Mouse (Mus musculus) cerebellum, postnatal 36 days (tissue): ENCODE measurements around the gene Cir1.

Source experiments
- DNase-seq, 2 experiments: peaks; one replicate each; pipeline ENCODE4 v3.0.0; 2021 to 2022; ENCODE audit warnings: mixed read lengths in 2 of 2

Cir1 gene

DNA sequence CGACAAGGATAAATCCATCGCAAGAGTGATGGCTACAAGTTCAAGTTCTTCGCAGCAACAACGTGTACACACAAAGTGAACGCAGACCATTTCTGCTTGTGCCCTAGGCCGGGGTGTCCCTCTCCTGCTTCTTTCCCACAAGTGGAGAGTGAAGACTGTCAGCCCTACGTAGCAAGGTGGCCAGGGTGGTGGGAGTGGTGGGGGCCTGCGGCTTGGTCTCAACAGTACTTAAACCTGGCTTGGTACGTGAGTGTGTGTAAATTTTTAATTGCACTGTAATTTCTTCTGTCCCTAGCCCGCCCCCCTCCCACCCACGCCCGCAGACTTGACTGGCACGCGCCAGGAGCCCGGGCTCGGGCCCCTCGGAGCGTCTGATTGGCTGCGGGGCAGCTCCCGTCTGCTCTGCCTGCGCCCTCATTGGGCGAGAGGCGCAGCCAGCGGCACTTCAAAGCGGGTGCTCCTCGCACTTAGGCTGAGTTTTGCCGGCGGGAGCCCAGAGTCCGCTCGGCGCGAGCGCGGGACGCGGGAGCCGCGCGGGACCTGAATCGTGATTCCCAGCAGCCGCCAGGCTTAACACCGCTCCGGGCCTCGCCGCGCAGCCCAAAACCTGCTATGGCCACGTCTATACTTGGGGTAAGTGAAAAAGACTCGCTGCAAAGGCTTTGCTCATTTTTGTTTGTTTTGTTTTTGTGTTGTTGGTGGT, 40.9 kb downstream of the Cir1 start, which contains the start of gene Sp9:
TSS of gene Sp9 (plus strand) at position 467 of the 703 bp plus-strand sequence.
- peak; percentile 16 to 23 for DNase-seq

DNA sequence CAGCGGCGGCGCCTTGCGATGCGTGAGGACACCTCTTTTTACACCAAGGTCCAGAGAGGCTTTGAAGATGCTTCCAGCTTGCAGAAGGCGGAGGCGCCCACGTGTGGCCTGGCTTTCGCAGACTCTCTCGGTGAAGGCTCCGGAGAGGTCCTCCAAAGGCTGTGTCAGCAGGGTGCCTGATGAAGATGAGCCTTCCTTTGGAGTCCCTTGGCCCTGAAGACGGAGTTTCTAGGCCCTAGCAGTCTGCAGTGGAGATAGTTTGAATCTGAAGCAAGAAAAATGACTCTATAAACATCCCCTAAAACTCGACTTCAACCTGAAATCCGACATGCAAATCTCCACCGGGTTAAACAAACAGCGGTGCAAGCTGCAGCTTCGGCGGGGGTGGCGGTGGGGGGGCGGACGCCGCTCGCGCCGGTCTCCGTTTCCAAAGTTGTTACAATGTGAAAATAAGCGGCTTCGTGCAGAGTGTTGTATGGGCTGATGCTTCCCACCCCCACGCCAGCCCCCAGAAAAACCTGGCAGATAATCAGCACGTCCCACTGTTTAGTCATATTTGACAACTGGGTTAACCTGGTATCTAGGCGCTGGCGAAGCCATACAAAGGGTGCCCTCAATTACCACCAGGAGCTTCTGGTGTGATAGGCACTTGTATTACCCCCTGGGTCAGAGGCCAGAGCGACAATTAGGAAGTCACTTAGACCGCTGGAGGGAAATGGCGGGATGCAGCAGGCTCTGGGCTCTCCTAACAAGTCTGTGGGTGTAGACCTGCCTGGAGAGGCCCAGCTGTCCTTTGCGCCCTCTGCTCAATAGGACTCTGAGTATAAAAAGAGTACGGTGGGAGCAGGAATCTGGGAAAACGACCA, 41.7 kb downstream of the Cir1 start:
- DNase-seq, result peak in 1 of 2 experiments; percentile 16

DNA sequence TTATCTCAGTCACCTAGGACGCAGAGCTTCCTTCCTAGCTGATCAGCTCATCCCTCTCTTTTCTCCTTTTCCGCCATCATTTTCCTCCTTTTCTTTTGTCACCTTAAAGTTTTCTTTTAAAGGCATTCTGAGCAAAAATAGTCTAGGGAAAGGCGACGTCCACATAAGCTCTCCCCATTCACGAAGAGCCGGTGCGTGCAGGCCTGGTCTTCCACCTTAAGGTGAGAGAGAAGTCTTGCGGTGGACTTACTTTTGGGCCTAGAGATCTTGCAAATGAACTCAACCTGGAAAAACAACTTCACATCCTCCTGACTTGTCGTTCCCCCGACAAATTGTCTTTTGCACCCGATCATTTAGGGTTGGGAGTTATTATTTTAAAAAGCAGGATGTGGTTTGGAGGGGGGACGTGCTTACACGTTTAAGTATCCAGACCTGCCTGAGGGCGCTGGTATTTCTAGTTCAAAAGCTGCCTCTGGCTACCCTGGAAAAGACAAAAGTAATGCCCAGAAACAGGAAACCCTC, 42.4 kb downstream of the Cir1 start:
- DNase-seq, result no peak

DNA sequence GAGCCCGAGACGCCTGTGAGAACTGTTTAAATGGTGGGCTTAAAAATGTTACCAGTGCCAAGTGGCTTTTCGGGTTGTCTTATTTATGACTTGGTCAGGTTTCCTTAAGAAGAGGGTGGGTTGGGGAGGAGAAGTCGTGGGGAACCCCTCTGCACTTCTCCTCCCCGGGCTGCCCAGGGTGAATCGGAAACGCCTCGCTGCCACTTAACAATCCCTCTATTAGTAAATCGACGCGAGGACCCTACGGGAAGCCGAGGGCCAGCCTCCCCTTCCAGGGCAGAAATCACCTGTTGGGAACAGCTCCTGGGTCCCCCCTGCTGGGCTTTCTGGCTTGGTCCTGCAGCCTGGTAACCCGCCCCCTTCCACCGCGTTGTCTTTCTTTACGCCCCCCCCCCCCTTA, 42.8 kb downstream of the Cir1 start:
- no peak for DNase-seq

DNA sequence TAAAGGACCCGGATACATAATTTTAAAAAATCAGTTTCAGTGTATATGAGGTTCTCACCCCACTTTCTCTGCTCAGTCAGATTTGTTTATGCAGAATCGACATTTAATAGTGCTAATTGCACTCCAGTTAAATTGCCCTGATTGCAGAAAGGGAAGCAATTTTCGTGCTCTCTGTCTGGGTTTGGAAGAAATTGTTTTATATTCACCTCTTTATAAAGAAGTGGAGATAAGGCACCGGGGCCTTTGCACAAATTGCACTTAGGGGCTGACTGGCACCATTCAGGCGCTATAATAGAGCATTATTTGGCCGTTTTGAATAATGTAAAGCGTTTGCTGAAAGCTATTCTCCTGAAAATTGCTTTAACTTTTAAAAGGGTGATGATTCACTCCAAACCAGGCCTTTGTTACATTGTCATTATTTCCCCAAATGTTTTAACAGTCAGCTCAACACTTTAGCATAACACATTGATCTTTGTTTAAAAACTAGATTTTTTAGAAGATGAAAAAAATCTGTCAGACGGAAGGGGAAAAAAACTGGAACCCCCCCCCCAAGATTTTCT, 43.6 kb downstream of the Cir1 start:
- DNase-seq, result no peak

DNA sequence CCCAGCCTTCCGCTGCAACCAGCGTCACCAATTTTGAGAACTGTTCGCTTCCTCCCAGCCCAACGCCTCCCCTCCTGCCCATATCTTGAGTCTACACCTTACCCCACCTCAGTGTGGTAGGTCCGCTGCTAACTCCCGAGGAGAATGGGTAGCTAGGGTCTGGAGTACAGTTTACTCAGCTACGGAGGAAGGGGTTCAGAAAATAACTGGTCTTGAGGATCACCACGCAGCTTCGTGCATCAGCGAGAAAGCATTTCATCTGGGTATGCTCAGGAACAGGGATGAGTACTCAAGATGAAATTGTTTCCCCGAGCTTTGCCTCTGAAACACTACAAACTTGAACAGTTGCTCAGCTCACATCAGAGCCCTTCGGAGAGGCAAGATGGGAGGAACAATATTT, 44.2 kb downstream of the Cir1 start:
- no peak for DNase-seq

DNA sequence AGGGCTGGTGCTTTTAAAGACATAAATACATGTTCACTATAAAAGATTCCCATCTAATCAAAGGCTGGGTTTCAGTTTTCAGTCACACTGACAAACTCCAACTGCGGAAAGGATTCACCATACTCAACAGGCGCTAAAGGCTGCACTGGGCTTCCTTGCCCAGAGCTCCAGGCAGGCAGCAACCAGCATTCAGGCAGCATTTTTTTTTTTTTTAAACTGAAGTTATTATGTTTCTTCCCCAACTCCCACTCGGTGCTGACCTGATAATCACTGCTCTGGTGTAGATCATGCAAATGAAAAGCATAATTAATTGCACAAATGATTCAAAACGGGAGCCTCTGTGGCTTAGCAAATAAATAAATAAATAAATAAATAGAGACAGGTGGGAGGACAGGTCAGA, 44.7 kb downstream of the Cir1 start:
- no peak for DNase-seq

DNA sequence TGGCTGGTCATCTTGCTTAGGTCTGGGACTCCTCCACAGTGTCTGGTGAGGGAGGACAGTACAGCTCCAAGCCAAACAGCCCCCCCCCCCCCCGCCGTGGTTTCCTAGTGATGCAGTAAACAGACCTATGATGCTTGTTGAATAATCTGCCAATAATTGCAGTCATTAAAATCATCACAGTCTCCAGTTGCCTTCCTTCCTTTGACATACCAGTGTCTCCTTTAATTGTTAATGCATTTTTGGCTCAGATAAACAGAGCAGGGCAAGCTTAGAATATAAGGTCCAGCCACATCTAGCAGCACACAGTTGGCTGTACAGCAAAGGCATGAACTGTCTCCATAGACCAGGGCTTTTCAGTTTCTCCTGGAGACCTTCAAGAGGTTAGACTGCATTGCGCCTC, 45.3 kb downstream of the Cir1 start:
- DNase-seq, result no peak

DNA sequence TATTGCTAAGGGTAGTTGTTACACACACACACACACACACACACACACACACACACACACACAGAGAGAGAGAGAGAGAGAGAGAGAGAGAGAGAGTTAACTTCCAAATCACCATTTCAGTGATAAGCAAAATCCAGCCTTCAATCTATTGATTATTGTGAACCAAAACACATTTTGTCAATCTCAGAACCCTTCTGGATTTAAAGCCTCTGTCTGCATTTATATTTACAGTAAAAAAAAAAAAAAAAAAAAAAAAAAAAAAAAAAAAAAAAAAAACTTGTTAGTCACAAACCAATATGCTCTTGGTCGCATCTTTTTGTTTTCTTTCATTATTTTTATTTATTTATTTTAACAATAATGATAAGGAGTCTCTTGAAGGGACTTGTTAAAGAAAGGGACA, 45.9 kb downstream of the Cir1 start:
- no peak for DNase-seq

DNA sequence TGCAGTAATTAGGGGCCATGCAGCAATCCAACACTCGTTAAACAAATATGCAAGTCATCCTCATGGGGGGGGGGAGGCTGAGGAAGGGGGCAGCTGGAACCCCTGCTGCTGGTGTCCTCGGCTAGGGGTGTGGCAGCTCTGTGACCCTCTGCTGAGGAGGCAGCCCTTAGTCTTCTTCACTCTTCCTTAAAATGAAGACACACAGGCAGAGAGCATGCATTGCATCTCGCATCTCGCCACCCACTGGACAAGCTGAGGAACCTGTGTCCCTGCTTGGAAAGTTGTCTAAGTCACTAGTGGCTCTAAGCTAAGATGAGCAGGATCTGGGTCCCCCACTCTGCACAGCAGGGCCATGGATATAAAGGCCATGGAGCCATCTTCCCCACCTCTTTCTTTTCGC, 46.5 kb downstream of the Cir1 start:
- no peak for DNase-seq

DNA sequence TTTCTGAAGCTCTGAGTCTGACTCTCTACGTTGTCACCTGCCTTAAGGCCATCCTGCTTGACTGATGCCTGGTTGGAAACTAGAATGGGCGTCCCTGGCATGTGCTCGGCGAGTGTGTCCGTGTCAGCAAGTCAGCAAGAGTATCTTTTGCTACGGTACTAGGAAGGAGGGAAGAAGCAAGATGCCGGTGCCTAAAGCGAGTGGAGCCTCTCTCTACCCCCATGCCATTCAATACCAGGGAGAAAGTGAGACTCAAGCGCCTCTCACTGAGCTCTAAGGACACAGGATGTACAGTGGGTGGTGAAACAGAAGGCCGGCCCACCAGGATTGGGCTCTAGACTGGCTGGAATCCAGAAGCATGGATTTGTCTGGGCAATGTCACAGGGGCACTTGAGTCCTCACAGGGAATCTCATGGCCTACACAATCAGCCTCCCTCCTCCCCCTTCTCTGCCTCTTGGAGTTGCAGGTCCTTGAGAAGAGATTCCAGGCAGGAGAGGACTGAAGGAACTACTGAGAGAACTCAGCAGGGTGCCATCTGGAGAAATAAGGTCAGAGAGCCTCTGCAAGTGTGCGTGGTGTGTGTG, 47.8 kb downstream of the Cir1 start:
- no peak for DNase-seq

DNA sequence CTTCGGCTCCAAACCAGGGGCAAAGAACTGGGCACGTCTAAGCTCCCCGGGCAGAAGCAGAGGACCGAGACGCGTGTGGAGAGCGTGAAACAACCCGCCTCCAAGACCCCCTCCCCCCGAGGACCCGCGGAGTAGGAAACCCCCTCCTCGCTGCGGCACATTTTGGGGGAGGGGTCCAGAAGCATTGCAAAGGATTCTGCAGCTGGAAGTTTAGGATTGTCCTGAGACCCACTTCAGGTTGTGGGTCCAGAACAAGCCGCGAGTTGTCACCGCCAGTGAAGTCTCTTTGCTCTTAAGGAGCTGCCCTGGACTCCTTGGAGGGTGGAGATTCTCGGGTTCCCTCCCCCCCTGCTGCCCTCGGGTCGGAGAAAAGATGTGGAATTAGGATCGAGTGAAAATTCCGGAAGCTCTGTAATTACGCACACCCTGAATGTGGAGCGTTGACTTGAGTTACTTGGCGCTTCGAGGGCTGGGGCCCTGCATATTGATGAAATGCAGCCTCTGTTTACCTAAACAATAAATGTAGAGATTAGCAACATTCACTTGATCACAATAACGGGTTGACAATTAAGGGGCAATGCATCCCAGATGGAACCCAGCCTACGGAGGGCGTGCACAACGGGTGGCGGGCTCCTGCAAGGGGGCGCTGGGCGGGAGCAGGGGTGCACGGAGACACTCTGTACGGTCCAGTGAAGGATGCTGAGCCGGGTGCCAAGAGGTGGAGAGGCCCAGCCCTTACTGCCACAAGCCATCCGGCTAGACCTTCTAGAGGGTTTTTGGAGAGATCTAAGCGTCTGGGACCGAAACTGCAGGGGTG, 48.5 kb downstream of the Cir1 start:
- no peak for DNase-seq

DNA sequence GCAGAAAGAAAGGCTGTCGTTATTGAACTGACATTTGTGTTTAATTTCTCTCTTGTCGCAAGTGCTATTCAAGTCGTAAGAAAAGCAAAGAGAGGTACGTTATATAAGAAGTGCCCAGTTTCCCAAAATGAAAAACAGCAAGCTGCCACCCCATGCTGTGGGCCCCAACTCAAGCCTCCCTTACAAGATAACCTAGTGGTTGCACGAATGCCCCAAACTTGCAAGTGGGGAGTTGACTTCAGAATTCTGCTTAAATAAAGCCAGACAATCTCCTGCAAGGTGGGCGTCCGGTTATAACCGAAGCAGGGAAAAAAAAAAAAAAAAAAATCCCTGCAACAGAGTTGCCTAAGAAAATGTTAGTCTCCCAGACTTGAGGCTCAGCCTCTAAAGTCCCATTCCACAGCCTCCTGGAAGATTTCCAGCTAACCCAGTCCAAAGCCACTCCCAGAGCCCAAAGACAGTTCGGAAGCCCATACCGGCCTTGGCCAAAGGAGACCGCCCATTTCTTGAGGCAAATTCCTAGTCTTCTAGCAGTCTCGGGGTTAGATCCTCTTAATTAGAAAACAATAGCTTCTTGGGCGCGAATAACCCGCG, 49.2 kb downstream of the Cir1 start:
- no peak for DNase-seq

DNA sequence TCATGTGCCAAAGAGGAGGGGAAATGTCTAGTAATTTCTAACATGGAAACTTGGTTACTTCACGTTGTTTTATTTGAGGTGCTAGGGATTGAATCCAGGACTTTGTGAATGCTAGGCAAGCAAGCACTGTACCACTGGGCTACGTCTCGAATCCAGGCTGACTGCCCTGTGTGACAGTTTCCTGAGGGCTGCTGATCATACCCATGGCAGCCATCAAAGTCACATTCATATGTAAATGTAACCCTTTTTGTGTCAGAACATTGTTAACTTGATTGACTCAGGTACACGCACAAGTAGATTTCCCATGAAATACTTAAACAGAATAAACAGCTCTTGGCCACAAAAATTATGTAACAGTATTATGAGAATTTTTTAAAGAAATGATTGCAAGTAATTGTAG, 63.8 kb downstream of the Cir1 start:
- no peak for DNase-seq

DNA sequence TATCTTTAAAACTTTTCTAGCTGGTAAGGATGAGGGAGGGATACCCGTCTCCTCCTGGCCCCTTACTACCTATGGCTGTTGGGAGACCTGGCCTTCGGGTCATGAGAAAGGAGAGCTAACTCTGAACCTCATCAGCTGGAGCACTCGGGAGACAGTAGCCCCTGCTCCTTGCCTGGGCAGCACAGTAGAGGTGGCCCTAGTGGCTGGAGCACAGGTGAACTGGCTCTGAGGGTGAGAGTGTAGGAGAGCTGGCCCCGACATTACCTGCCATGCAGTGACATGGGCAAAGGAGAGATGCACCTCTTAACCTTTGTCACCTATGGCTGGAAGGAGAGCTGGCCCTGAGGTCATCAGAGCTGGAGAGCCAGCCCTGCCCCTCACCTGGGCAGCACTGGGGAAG, 71.2 kb downstream of the Cir1 start:
- no peak for DNase-seq
